Mouse (Mus musculus): ENCODE measurements around the gene E4f1.
A peak's percentile ranks its signal among the peaks of the same experiment; 100 is the strongest.

The E4f1 gene

DNA sequence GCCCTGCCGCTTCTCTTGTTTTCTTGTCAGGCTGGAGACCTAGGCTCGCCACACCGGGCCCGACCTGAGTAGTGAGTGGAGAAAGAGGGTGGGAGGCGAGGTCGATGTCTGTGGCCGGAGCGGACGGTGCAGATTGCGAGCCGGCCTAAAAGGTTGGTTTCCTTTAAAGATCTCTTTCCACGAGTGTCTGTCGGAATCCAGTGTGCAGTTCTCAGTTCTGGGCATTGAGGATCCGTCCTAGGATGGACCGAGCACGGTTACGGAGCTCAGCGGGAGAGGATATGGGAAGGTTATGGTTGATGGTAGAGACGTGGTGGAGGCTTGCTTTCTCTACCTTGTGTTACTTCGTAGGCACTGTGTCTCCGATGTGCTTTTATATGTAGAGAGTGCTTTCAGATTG lies 55.1 kb downstream of the E4f1 start:
- no peak for DNase-seq (ENCODE audit: low spot score)

DNA sequence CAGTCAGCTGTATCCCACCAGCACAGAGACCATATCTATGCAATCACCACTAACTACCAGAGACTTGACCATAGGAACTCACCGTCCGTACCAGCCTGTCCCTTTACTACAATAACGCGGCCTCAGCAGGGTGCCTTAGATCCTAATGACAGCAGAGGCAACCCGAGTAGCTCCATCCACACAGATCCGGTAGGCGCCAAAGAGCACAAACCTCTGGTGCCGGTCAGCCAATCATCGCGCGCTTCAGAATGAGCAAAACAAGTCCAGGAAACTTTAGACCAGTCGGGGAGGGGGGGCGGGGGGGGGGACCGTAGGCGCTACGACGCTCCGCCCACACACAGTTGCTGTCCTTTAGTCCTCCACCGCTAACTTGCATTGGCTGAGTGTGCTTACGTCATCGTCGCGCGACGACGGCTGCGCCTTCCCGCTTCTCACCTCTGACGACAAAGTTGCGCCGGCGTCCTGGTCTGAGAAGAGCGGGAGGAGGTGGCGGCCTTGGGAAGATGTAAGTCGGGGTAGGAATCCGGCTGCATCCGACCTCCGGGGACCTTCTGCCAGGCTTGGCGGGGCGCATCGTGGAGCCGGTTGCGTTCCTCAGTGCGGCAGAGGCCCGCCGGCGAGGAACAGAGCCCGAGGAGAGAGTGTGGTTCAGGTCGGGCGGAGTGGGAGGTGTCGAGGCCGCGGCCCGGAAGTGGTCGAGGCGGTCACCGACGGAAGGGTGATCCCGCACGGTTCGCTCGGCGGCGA lies 55.7 kb downstream of the E4f1 start, which contains the start of gene Rnps1:
Rnps1 (plus strand) TSS at position 336 of the 747 bp plus-strand sequence.
- DNase-seq (ENCODE audit: low spot score), result peak; percentile 89

DNA sequence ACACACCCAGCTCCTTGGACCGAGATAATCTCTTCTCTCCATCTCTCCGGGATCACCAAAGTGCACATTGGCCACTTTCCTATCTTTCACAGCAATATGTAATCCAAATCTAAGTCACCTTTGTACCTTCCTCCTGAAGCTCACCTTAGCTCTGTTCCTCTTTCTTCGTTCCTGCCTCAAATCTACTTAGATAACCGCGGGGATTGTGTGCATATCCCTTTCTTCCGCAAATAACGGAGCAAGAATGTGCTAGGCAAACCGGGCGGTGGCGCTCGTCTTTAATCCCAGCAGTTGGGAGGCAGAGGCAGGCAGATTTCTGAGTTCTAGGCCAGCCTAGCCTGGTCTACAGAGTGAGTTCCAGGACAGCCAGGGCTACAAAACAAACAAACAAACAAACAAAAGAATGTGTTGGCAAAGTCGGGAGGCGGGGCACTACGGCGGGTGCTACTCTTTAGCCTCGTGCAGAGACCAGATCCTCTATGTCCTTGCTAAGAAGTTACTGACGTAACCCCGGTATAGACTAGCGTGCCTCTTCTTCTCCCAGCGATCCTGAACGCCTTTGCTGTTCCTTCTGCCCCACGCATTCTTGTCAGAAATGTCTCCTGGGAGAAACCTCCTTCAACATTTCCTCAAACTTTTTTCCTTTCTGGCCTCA lies 56.4 kb downstream of the E4f1 start:
- DNase-seq (ENCODE audit: low spot score), result no peak

DNA sequence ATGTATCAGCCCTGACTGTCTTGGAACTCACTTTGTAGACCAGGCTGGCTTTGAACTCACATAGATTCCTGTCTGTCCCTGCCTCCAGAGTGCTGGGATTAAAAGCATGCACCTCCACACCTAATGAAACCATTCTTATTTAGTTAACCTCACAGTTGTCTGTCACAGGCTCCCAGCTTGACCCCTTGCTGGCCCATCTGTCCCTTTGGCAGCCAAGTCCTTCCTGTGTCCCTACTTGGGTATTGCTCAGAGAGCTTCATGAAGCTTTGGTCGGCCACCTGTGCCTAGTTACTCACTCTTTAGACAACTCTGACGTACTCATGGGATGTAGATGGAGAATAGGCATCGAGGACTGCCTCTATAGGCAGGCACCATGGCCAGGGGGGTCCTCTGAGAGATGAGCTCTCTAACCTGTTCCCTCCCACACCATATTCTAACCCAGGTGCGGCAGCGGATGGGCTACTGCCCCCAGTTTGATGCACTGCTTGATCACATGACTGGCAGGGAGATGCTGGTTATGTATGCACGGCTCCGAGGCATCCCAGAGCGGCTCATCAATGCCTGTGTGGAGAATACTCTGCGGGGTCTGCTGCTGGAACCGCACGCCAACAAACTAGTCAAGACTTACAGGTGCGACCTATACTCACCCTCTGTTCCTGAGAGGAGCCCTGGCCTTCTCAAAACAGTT lies 62.9 kb downstream of the E4f1 start:
- no peak for DNase-seq (ENCODE audit: low spot score)

DNA sequence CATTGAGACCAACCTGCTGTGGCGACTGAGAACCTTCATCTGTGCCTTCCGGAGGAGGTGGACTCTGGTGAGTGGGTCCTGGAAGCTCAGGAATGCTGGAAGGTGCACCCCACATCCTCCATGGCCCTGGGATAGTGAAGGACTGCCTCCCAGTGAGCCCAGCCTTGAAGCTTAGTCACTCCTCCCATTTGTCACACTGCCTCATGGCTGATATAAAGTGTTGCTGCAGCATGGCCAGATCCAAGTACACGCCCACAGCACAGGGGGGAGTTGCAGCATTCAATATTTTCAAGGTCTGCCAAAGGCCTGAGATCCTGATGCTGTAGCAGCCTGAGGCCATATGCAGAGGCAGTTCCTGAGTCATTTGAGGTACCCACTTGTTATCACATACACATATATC lies 67.7 kb downstream of the E4f1 start:
- no peak for DNase-seq (ENCODE audit: low spot score)

DNA sequence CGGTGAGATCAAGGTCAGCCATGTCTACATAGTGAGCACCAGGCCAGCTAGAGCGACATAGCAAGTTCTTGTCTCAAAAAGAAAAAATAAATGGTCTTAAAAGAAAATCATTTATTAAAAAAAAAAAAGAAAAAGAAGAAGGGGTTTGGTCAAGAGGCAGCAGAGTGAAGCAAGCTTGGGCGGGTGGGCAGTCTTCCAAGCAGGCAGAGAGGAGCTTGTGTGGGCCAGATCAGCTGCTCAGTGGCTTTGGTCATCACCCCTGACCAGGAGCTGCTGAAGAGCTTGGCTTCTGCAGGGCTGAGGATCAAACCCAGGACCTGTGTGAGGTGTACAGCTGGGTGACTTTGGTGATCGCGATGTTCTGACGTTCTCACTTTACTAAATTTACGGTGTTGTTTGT lies 75.7 kb downstream of the E4f1 start:
- DNase-seq (ENCODE audit: low spot score), result no peak

Measured in left cerebral cortex, adult 11 months (tissue).